Mouse (Mus musculus): ENCODE data around the gene Prr3.
A peak's percentile ranks its signal among the peaks of the same experiment; 100 is the strongest.

DNA sequence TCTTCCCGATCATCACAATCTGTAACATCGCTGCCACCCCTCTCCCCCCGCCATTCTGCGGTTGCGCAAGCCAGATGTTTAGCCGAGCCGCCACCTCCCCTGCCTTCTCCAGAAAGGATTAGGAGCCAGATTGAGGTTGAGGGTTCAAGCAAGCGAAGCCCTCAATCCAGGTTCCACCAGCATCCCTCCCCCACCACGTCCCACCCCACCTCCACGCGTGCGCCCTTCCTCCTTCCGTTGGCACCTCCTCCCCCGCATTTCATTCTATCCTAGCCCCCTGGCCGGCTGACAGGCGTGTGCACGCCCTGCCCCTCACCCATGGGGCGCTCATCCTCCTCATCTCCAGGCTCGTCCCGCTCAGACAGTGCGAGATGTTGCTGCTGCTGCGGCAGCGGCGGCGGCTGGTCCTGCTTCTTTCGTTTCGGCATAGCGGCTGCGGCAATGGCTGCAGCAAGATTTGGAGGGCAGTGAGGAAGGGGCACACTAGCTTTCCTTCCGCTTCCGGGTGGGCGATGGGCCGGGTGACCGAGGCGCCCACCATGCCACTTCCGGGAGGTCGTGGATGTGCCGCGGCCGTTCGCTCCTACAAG, 1.1 kb downstream of the Prr3 start:
- TF ChIP-seq CTCF (IDR thresholded peaks at IDR 0.05; ENCODE audit: low read depth), result 0 out of 2 replicates have a peak, but pooled peaks have one; percentile 7
- no peak for TF ChIP-seq EP300 (IDR thresholded peaks at IDR 0.05; ENCODE audit: low read depth)

All from liver, embryonic 14.5 days (tissue).